Mouse (Mus musculus) kidney, embryonic 14.5 days (tissue): ENCODE measurements at regions not wholly inside any gene's neighbourhood (a gene's known extent, or its start where the extent isn't known, plus 50 kb on each side); places are given as distances from the start of the nearest gene placed in this dataset.
A peak's percentile ranks its signal among the peaks of the same experiment; 100 is the strongest.

Experiments used
- ATAC-seq: fragments of 200-750 bp; cut with Nextera tagmentation; 2 replicates; pipeline ENCODE4 v1.8.0; 2017; ENCODE audit warnings: moderate number of reproducible peaks, mild to moderate bottlenecking, moderate TSS enrichment, moderate library complexity; ENCODE audit not compliant: low FRiP score, low TSS enrichment
- H3K27ac ChIP-seq: fragments of 300-500 bp; sonication (generic); 2 replicates; pipeline ENCODE4 v1.5.1; 2014; ENCODE audit warnings: low read depth, mild to moderate bottlenecking, low read length, moderate library complexity, mixed read lengths
- H3K27me3 ChIP-seq: fragments of 300-500 bp; sonication (generic); 2 replicates; pipeline ENCODE4 v1.6.1; 2014; ENCODE audit warnings: mild to moderate bottlenecking, low read length; ENCODE audit not compliant: control insufficient read depth, insufficient read depth
- H3K36me3 ChIP-seq: fragments of 300-500 bp; sonication (generic); 2 replicates; pipeline ENCODE4 v1.6.1; 2014; ENCODE audit warnings: low read length, mixed read lengths; ENCODE audit not compliant: control insufficient read depth, insufficient read depth
- H3K4me1 ChIP-seq: fragments of 300-500 bp; sonication (generic); 2 replicates; pipeline ENCODE4 v1.6.1; 2014; ENCODE audit warnings: low read length, mixed read lengths; ENCODE audit not compliant: control insufficient read depth, insufficient read depth
- H3K4me2 ChIP-seq: fragments of 300-500 bp; sonication (generic); replicated peaks from 2 replicates; pipeline ENCODE4 v1.6.1; 2014; ENCODE audit warnings: low read depth, mild to moderate bottlenecking, low read length
- H3K4me3 ChIP-seq: fragments of 300-500 bp; sonication (generic); 2 replicates; pipeline ENCODE4 v1.5.1; 2014; ENCODE audit warnings: mild to moderate bottlenecking, low read length
- H3K9ac ChIP-seq: fragments of 300-500 bp; sonication (generic); 2 replicates; pipeline ENCODE4 v1.6.1; 2014; ENCODE audit warnings: low read depth, mild to moderate bottlenecking, low read length, moderate library complexity
- H3K9me3 ChIP-seq: fragments of 300-500 bp; sonication (generic); 2 replicates; pipeline ENCODE4 v1.6.1; 2016; ENCODE audit warnings: low read length; ENCODE audit not compliant: control insufficient read depth
- WGBS: fragments of 180-500 bp; shearing (Covaris S2); extraction: QIAGEN DNeasy Blood & Tissue Kit; methylation state at CpG from one replicate; pipeline ENCODE4 v1.1.7; 2014; 5-methylcytosine and 5-hydroxymethylcytosine counted together

DNA sequence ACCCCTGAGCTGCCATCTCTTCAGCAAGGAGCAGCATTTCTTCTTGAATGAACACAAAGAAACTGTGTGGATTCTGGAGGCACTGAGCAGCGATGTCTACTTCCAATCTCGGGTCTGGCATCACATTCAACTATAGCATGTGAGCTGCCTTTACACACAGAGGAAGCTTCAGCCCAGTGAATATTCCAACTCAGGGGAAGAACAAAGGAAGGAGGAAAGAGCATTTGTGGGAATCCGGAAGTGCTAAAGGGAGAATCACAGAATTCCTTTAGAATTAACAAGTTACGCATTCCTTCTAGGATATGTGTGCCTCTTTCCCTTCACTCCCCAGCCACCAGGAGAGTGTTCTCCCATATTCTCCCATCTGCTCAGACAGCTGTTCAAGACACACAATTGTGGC lies 111.7 kb upstream of the B3gat2 start:
- Histone ChIP-seq H3K36me3 (no peaks in the 10 kb centered on the region), H3K4me3 (no peak overlapping the region), H3K4me2 (no peak overlapping the region), H3K27ac (no peak overlapping the region), H3K9me3 (no peaks in the 10 kb centered on the region), H3K27me3 (no peaks in the 10 kb centered on the region), H3K4me1 (no peaks in the 10 kb centered on the region), H3K9ac (no peak overlapping the region)
- ATAC-seq = no peak
- WGBS = 83% methylated on average over 4 of the region's 4 CpGs

DNA sequence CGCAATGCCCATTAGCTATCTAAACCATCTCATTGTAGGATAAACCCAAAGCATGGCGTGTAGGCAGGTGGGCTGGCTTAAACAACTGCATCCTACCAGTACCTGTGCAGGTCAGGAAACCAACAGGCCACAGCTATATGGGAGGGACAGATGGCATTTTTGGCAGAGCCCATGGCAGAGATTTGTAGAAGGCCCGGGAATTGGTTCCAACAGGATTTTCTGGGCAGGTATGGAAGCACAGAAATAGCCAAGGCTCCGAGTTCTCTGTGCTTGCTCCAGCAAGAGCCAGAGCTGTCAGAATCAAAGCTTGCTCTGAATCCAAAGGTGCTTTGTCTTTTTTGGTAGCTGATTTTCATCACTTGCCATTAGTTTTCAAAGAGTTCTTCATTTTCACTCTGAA lies 107.9 kb upstream of the B3gat2 start:
- H3K36me3 ChIP-seq = no peaks in the 10 kb centered on the region
- H3K27me3 ChIP-seq = no peaks in the 10 kb centered on the region
- H3K4me3 ChIP-seq = no peak overlapping the region
- WGBS = 94% methylated on average over 4 of the region's 4 CpGs
- no peaks in the 10 kb centered on the region for H3K9me3 ChIP-seq
- H3K4me2 ChIP-seq = no peak overlapping the region
- no peak overlapping the region for H3K9ac ChIP-seq
- no peak overlapping the region for H3K27ac ChIP-seq
- no peaks in the 10 kb centered on the region for H3K4me1 ChIP-seq
- no peak for ATAC-seq

- Histone ChIP-seq H3K36me3 (no peaks in the 10 kb centered on the region), H3K4me3 (no peak overlapping the region), H3K27ac (no peak overlapping the region), H3K4me1 (no peaks in the 10 kb centered on the region), H3K27me3 (no peaks in the 10 kb centered on the region), H3K9me3 (no peaks in the 10 kb centered on the region), H3K4me2 (no peak overlapping the region), H3K9ac (no peak overlapping the region)
- no peak for ATAC-seq
- WGBS = 97% methylated on average over 1 of the region's 1 CpGs
Observed at GRCm38 (mm10) chr1:23655768-23656167, 105.8 kb upstream of the B3gat2 start.

GRCm38 (mm10) chr1:23656302-23656701 lies 105.3 kb upstream of the B3gat2 start:
- ATAC-seq = no peak
- WGBS = 69% methylated on average over 12 of the region's 12 CpGs
- H3K4me2 ChIP-seq = no peak overlapping the region

DNA sequence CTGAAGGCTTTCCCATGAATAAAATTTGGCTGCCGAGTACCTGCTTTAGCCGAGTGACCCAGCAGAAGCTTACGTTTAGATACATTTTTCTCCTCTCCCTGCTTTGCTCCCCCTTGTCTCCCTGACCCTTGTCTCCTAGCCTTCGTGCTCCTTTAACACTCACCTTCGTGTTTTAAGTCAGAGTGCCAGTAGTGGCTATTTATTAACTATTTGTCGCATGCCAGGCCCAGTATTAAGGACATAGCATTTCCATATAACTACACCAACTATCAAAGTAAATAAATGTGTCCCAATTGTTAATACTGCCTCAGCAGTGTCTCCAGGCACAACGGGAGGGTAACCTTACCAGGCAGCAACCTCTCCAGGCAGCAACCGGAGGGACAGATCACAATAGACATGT lies 104.8 kb upstream of the B3gat2 start:
- H3K9me3 ChIP-seq = no peaks in the 10 kb centered on the region
- no peak overlapping the region for H3K4me3 ChIP-seq
- H3K27me3 ChIP-seq = no peaks in the 10 kb centered on the region
- no peak overlapping the region for H3K9ac ChIP-seq
- no peaks in the 10 kb centered on the region for H3K36me3 ChIP-seq
- no peak overlapping the region for H3K27ac ChIP-seq
- no peak for ATAC-seq
- H3K4me1 ChIP-seq = no peaks in the 10 kb centered on the region
- H3K4me2 ChIP-seq = no peak overlapping the region
- 77% methylated on average over 8 of the region's 8 CpGs for WGBS

More at GRCm38 (mm10) chr1:23656302-23656701, 105.3 kb upstream of the B3gat2 start:
- no peaks in the 10 kb centered on the region for H3K9me3 ChIP-seq
- H3K4me3 ChIP-seq = no peak overlapping the region
- no peak overlapping the region for H3K27ac ChIP-seq
- H3K9ac ChIP-seq = no peak overlapping the region
- H3K4me1 ChIP-seq = no peaks in the 10 kb centered on the region
- H3K27me3 ChIP-seq = no peaks in the 10 kb centered on the region
- H3K36me3 ChIP-seq = no peaks in the 10 kb centered on the region

GRCm38 (mm10) chr1:23670514-23670913 lies 91.0 kb upstream of the B3gat2 start:
- no peaks in the 10 kb centered on the region for H3K9me3 ChIP-seq
- ATAC-seq = no peak
- H3K27me3 ChIP-seq = no peaks in the 10 kb centered on the region
- no peak overlapping the region for H3K4me3 ChIP-seq
- H3K36me3 ChIP-seq = no peaks in the 10 kb centered on the region
- no peaks in the 10 kb centered on the region for H3K4me1 ChIP-seq
- no peak overlapping the region for H3K9ac ChIP-seq
- H3K27ac ChIP-seq = no peak overlapping the region
- 84% methylated on average over 4 of the region's 4 CpGs for WGBS
- no peak overlapping the region for H3K4me2 ChIP-seq

GRCm38 (mm10) chr1:23674357-23674756 lies 87.2 kb upstream of the B3gat2 start:
- H3K4me2 ChIP-seq = no peak overlapping the region
- H3K9ac ChIP-seq = no peak overlapping the region
- H3K36me3 ChIP-seq = no peaks in the 10 kb centered on the region
- no peaks in the 10 kb centered on the region for H3K4me1 ChIP-seq
- H3K27me3 ChIP-seq = no peaks in the 10 kb centered on the region
- H3K4me3 ChIP-seq = no peak overlapping the region
- 91% methylated on average over 6 of the region's 6 CpGs for WGBS
- ATAC-seq = no peak
- H3K9me3 ChIP-seq = no peaks in the 10 kb centered on the region
- no peak overlapping the region for H3K27ac ChIP-seq

GRCm38 (mm10) chr1:23676301-23676700 lies 85.3 kb upstream of the B3gat2 start:
- 90% methylated on average over 2 of the region's 2 CpGs for WGBS
- Histone ChIP-seq H3K4me3 (no peak overlapping the region), H3K4me2 (no peak overlapping the region), H3K9ac (no peak overlapping the region), H3K27me3 (no peaks in the 10 kb centered on the region), H3K36me3 (no peaks in the 10 kb centered on the region), H3K27ac (no peak overlapping the region), H3K9me3 (no peaks in the 10 kb centered on the region), H3K4me1 (no peaks in the 10 kb centered on the region)
- no peak for ATAC-seq

DNA sequence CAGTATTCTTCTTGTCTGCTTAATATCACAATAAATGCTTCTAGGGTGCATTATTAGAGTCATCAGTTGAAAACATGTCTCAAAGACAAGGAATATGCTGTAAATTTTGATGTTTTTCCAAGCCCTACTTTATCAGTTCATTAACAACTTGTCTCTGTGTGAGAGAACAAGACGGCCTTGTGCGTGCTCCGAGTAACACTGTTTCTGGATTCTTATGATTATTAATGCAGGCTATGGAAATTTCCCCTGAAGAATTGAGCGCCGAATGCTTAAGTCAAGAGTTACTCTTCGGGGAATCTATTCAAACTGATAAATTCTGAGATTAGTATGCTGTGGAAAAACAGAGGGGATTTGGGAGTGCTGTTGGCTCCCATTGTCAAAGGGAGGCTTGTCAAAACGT lies 72.2 kb upstream of the B3gat2 start:
- H3K9me3 ChIP-seq = no peaks in the 10 kb centered on the region
- no peaks in the 10 kb centered on the region for H3K4me1 ChIP-seq
- ATAC-seq = no peak
- H3K27me3 ChIP-seq = no peaks in the 10 kb centered on the region
- H3K36me3 ChIP-seq = no peaks in the 10 kb centered on the region
- no peak overlapping the region for H3K4me3 ChIP-seq
- WGBS = 83% methylated on average over 7 of the region's 7 CpGs
- no peak overlapping the region for H3K9ac ChIP-seq
- H3K4me2 ChIP-seq = no peak overlapping the region
- H3K27ac ChIP-seq = no peak overlapping the region

GRCm38 (mm10) chr1:23705489-23705888 lies 56.1 kb upstream of the B3gat2 start:
- no peaks in the 10 kb centered on the region for H3K27me3 ChIP-seq
- no peak overlapping the region for H3K4me2 ChIP-seq
- no peaks in the 10 kb centered on the region for H3K36me3 ChIP-seq
- no peak overlapping the region for H3K4me3 ChIP-seq
- ATAC-seq = peak; percentile 59
- H3K4me1 ChIP-seq = no peaks in the 10 kb centered on the region
- WGBS = 23% methylated on average over 6 of the region's 6 CpGs
- no peak overlapping the region for H3K27ac ChIP-seq
- H3K9me3 ChIP-seq = no peaks in the 10 kb centered on the region
- H3K9ac ChIP-seq = no peak overlapping the region
